Mouse (Mus musculus) kidney, embryonic 14.5 days (tissue): ENCODE data around the gene Dpy19l3. TPM values are rescaled to one million over a fixed set of nuclear protein-coding genes. Genes with fewer than 3 reads are reported as not detected.
A peak's percentile ranks its signal among the peaks of the same experiment; 100 is the strongest.

Source experiments
- ATAC-seq: fragments of 200-750 bp; cut with Nextera tagmentation; 2 replicates; pipeline ENCODE4 v1.8.0; 2017; ENCODE audit warnings: moderate number of reproducible peaks, mild to moderate bottlenecking, moderate TSS enrichment, moderate library complexity; ENCODE audit not compliant: low FRiP score, low TSS enrichment
- H3K27ac ChIP-seq: fragments of 300-500 bp; sonication (generic); 2 replicates; pipeline ENCODE4 v1.5.1; 2014; ENCODE audit warnings: low read depth, mild to moderate bottlenecking, low read length, moderate library complexity, mixed read lengths
- H3K27me3 ChIP-seq: fragments of 300-500 bp; sonication (generic); 2 replicates; pipeline ENCODE4 v1.6.1; 2014; ENCODE audit warnings: mild to moderate bottlenecking, low read length; ENCODE audit not compliant: control insufficient read depth, insufficient read depth
- H3K36me3 ChIP-seq: fragments of 300-500 bp; sonication (generic); 2 replicates; pipeline ENCODE4 v1.6.1; 2014; ENCODE audit warnings: low read length, mixed read lengths; ENCODE audit not compliant: control insufficient read depth, insufficient read depth
- H3K4me1 ChIP-seq: fragments of 300-500 bp; sonication (generic); 2 replicates; pipeline ENCODE4 v1.6.1; 2014; ENCODE audit warnings: low read length, mixed read lengths; ENCODE audit not compliant: control insufficient read depth, insufficient read depth
- H3K4me2 ChIP-seq: fragments of 300-500 bp; sonication (generic); replicated peaks from 2 replicates; pipeline ENCODE4 v1.6.1; 2014; ENCODE audit warnings: low read depth, mild to moderate bottlenecking, low read length
- H3K4me3 ChIP-seq: fragments of 300-500 bp; sonication (generic); 2 replicates; pipeline ENCODE4 v1.5.1; 2014; ENCODE audit warnings: mild to moderate bottlenecking, low read length
- H3K9ac ChIP-seq: fragments of 300-500 bp; sonication (generic); 2 replicates; pipeline ENCODE4 v1.6.1; 2014; ENCODE audit warnings: low read depth, mild to moderate bottlenecking, low read length, moderate library complexity
- H3K9me3 ChIP-seq: fragments of 300-500 bp; sonication (generic); 2 replicates; pipeline ENCODE4 v1.6.1; 2016; ENCODE audit warnings: low read length; ENCODE audit not compliant: control insufficient read depth
- WGBS: fragments of 180-500 bp; shearing (Covaris S2); extraction: QIAGEN DNeasy Blood & Tissue Kit; methylation state at CpG from one replicate; pipeline ENCODE4 v1.1.7; 2014; 5-methylcytosine and 5-hydroxymethylcytosine counted together
- polyA plus RNA-seq: library from polyadenylated mRNA; unstranded; fragments of >200 nt; fragmentation: Nextera tagmentation; extraction: Ambion mirVana; gene quantifications from 2 replicates; pipeline ENCODE4 v1.2.1, GENCODE M21; 2014

Gene Dpy19l3
- polyA plus RNA-seq, 1 experiment from 2014 or later: 41.3 TPM

DNA sequence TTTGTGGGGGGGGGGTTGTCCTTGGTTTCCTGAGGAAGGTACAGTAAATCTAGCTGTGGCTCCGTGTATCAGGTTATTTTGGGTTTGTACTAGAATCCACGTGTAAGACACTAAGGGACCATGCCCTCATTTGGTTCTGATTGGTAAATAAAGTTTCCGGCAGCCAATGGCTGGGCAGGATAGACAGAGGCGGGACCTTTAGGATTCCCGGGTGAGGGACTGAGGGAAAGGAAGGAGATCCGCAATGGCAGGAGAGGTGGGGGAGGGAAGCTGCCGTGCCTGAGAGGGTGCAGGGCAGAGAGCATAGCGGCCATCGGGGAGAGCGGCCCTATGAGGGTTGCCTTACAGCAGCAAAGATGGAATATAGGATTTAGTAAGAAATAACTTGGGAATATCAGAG is 67.0 kb downstream of the Dpy19l3 start:
- Histone ChIP-seq H3K27me3 (no peaks in the 10 kb centered on the region), H3K4me2 (peak overlapping the region; percentile 31), H3K36me3 (peaks cover 4% of the 10 kb centered on the region; the same call in 1 of the 2 replicates), H3K4me1 (peaks cover 14% of the 10 kb centered on the region), H3K9ac (no peak overlapping the region), H3K9me3 (no peaks in the 10 kb centered on the region), H3K27ac (no peak overlapping the region), H3K4me3 (0 out of 2 replicates have a peak overlapping the region, but pooled peaks have one; percentile 1)
- WGBS: 16% methylated on average over 10 of the region's 10 CpGs
- ATAC-seq: peak; percentile 63; the same call in 1 of the 2 replicates

DNA sequence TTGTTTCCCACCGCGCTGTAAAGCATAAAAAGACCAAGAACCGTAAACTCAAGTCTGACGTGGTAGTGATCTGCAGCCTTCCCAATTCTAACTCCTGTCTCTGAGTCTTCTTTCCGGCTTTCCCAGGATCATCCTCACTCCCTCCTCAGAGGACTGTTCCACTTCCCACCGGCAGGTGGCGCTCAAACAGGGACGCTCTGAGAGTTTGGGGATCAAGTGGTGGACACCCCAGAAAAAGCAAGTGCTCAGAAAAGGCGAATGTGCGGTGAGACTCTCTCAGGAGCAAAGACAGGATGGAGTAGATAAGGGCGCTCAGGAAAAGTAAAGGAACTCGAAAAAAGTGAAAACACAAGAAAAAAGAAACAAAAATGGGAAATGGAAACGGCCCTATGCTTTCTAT is 67.5 kb downstream of the Dpy19l3 start:
- ATAC-seq: peak; percentile 50; the same call in 1 of the 2 replicates
- 21% methylated on average over 13 of the region's 13 CpGs for WGBS
- H3K4me1 ChIP-seq: peaks cover 14% of the 10 kb centered on the region

DNA sequence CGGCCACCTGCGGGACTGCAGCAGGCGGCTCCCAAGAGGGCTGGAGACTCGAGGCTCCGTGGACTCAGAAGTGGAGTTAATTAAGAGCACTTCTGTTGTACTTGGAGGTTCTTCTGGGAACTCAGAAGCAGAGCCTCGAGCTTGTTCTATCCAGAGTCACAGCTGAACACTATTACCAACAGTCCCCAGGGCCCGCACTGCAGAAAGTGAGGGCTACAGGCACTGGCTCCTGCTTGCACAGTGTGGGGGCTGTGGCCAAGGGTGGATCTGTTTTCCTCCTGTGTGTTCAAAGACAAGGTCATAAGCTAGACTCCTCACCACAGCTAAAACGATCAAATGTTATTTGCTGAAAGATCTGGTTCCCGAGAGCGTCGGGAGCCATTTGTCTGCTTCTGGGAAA is 68.0 kb downstream of the Dpy19l3 start:
- ATAC-seq: peak; percentile 74; the same call in 1 of the 2 replicates
- 42% methylated on average over 11 of the region's 11 CpGs for WGBS
- H3K9me3 ChIP-seq: no peaks in the 10 kb centered on the region
- 0 out of 2 replicates have a peak, but pooled peaks cover 2% of the 10 kb centered on the region for H3K36me3 ChIP-seq
- no peak overlapping the region for H3K4me3 ChIP-seq
- no peak overlapping the region for H3K9ac ChIP-seq
- no peaks in the 10 kb centered on the region for H3K27me3 ChIP-seq
- 0 out of 2 replicates have a peak overlapping the region, but pooled peaks have one; percentile 24 for H3K27ac ChIP-seq
- peak overlapping the region; percentile 31; the same call in 1 of the 2 replicates for H3K4me2 ChIP-seq
- peaks cover 14% of the 10 kb centered on the region for H3K4me1 ChIP-seq

More for the DNA sequence above, 67.5 kb downstream of the Dpy19l3 start:
- 0 out of 2 replicates have a peak overlapping the region, but pooled peaks have one; percentile 1 for H3K4me3 ChIP-seq
- peak overlapping the region; percentile 31 for H3K4me2 ChIP-seq
- no peaks in the 10 kb centered on the region for H3K27me3 ChIP-seq
- H3K9me3 ChIP-seq: no peaks in the 10 kb centered on the region
- H3K27ac ChIP-seq: peak overlapping the region; percentile 17; the same call in 1 of the 2 replicates
- peaks cover 2% of the 10 kb centered on the region; the same call in 1 of the 2 replicates for H3K36me3 ChIP-seq
- H3K9ac ChIP-seq: no peak overlapping the region

DNA sequence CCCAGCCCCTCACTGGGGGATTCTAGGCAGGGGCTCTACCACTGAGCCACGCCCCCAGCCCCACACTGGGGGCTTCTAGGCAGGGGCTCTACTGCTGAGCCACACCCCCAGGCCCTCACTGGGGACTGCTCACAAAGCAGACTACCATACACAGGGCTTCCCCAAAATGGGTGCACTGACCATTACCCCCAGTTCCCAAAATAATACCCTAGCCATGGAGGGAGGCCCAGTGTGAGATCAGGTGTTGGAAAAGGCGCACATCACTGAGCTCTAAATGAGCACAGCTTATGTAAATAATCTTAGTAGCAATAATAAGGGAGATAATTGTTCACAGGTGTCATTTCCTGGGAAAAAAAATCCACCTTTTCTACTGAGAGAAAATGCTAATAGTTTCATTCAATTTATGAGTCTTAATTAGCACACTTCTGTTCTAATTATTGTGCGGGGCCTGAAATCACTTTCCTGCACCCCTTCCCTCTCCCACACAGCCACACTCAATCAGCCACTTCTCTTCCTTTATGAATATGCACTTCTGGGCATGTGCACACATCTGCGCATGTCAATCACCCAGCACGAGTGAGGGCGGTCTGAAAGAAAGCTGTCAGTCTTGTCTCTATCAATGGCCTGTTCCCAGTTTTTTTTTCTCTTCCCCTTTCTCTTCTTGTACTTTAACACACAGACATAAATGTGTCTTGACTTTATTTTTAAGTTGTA is 70.7 kb downstream of the Dpy19l3 start:
- Histone ChIP-seq H3K4me3 (no peak overlapping the region), H3K4me1 (peaks cover 11% of the 10 kb centered on the region), H3K9ac (no peak overlapping the region), H3K4me2 (no peak overlapping the region), H3K9me3 (no peaks in the 10 kb centered on the region), H3K27ac (no peak overlapping the region), H3K36me3 (no peaks in the 10 kb centered on the region), H3K27me3 (no peaks in the 10 kb centered on the region)
- WGBS: 84% methylated on average over 6 of the region's 6 CpGs
- ATAC-seq: no peak

DNA sequence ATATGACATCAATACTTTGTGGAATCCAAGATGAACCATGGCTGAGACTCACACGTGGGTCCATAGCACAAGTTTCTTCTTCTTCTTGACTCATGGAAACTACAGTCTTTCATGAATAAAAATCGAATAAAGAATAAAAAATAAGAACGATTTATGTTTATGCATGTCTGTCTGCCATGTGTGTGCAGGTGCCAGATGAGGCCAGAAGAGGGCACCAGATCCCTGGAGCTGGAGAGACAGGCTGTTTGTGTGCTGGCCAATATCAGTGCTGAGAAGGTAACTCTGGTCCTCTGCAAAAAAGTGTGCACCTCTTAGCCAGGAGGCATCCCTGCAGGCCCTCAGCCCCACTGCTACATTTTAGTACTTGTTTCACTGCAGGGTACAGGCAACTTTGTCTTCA is 72.7 kb downstream of the Dpy19l3 start:
- Histone ChIP-seq H3K27ac (no peak overlapping the region), H3K4me1 (0 out of 2 replicates have a peak, but pooled peaks cover 4% of the 10 kb centered on the region), H3K4me3 (no peak overlapping the region), H3K9ac (no peak overlapping the region), H3K4me2 (no peak overlapping the region), H3K36me3 (no peaks in the 10 kb centered on the region), H3K27me3 (no peaks in the 10 kb centered on the region), H3K9me3 (no peaks in the 10 kb centered on the region)
- no peak for ATAC-seq
- WGBS: 81% methylated on average over 3 of the region's 3 CpGs

DNA sequence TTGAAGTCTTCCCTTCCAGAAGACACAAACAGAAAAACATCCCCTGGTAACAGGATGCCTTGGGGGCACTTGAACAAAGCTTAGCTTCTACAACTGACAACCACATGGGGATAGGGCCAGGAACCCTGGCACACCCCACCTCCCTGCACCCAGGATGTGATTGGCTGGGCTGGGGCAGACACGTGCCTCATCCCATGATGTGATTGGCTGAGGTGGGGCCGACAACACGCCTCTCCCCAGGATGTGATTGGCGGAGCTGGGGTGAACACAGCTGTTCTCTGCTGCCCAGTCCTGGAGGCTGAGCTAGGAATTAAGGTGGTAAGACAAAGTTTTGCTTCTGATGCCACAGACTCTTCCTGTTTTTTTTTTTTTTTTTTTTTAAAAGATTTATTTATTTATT is 75.3 kb downstream of the Dpy19l3 start:
- WGBS: 75% methylated on average over 4 of the region's 4 CpGs
- no peak for ATAC-seq
- H3K27me3 ChIP-seq: no peaks in the 10 kb centered on the region
- H3K9ac ChIP-seq: no peak overlapping the region
- no peaks in the 10 kb centered on the region for H3K9me3 ChIP-seq
- no peaks in the 10 kb centered on the region for H3K4me1 ChIP-seq
- no peak overlapping the region for H3K27ac ChIP-seq
- no peak overlapping the region for H3K4me3 ChIP-seq
- no peaks in the 10 kb centered on the region for H3K36me3 ChIP-seq
- H3K4me2 ChIP-seq: no peak overlapping the region

DNA sequence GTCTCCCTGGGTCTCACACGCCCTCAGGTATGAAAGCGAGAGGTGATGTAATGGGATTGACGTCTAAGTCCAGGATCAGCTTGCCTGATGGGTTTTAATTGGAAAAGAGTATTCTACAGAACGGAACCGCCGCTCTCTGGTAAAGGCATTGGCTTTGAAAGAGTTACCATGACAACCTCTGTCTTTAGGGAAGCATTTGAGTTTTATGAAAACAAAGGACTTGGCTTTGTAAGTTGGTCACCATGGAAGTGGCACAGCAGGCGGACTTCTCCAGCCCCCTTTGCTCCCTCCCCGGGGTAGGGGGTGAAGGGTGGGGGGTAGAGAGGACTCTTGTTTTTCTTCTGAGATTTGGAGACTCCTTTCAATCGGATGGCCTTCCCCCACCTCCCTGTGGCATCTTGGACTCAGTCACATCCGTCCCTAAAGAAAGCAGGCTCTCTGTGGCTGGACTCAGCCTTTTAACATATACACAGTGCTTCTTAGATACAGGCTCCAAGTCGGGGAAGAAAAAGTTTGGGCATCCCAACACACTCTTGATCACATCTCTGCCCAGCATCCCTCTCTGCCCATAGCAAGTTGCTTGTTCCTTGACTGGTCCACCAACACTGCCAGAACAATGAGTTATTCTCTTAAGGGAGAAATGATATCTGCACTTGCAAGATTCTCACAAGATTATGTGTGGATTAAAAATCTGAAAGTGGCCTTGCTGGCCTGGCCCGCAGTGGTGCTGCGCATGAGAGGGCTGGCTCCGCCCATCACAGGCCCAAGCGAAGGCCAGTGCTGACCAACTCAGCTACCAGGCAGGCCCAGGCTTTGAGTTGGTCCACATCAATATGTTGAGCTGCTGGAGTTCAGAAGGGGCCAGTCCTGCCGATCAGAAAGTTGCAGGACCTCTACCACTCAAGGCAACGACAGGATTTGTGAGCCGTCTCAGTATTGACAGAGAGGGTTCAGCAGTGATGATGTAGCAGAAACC is 85.9 kb downstream of the Dpy19l3 start:
- no peak overlapping the region for H3K4me2 ChIP-seq
- no peak overlapping the region for H3K27ac ChIP-seq
- no peaks in the 10 kb centered on the region for H3K9me3 ChIP-seq
- H3K4me3 ChIP-seq: no peak overlapping the region
- no peak for ATAC-seq
- no peaks in the 10 kb centered on the region for H3K27me3 ChIP-seq
- 62% methylated on average over 18 of the region's 18 CpGs for WGBS
- no peaks in the 10 kb centered on the region for H3K36me3 ChIP-seq
- 0 out of 2 replicates have a peak, but pooled peaks cover 8% of the 10 kb centered on the region for H3K4me1 ChIP-seq
- no peak overlapping the region for H3K9ac ChIP-seq

DNA sequence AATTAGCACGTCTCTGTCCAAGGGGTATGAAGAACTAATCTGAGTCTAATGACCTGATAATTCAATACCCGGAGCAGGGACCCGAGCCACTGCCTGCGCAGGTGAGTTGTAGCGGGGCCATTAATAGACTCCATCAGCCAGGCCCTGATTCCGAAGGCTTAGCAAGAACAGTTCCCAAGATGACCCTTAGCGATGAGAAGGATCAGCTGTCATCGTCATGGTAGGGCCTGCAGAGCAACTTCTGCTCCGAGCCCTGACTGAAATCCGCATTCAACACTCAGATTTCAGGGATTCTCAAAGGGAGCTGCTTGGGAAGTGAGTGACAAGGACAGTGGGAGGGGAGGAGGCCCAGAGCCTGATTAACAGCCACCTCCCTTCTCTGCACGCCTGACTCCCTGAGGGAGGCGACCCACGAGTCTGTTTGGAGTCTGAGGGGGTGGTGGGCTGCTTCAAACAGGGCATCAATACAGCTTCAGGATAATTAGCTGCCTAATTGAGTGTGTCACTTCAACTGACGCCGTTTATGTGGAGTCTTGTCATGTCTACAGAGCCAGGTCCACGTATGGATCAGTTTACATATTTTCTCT is 90.4 kb downstream of the Dpy19l3 start:
- Histone ChIP-seq H3K9me3 (peaks cover 7% of the 10 kb centered on the region; the same call in 1 of the 2 replicates), H3K4me3 (no peak overlapping the region), H3K9ac (no peak overlapping the region), H3K27ac (no peak overlapping the region), H3K4me2 (no peak overlapping the region), H3K27me3 (no peaks in the 10 kb centered on the region), H3K4me1 (0 out of 2 replicates have a peak, but pooled peaks cover 10% of the 10 kb centered on the region), H3K36me3 (no peaks in the 10 kb centered on the region)
- peak; percentile 90 for ATAC-seq
- 35% methylated on average over 16 of the region's 16 CpGs for WGBS
